Mouse (Mus musculus) forebrain, embryonic 14.5 days (tissue): Measurements from ENCODE around the gene Rerg. TPM values are rescaled to one million over a fixed set of nuclear protein-coding genes. Genes with fewer than 3 reads are reported as not detected.

ENCODE experiments used
- ATAC-seq: fragments of 200-750 bp; cut with Nextera tagmentation; 2 replicates; pipeline ENCODE4 v1.8.0; 2017; ENCODE audit warnings: mild to moderate bottlenecking, moderate library complexity
- DNase-seq: peaks from one replicate; pipeline ENCODE4 v3.0.0-alpha.2; 2015; ENCODE audit warnings: low spot score
- H3K27ac ChIP-seq: fragments of 300-500 bp; sonication (generic); 2 replicates; pipeline ENCODE4 v1.5.1; 2014; ENCODE audit warnings: low read depth, mild to moderate bottlenecking, control low read depth, low read length, moderate library complexity
- H3K27me3 ChIP-seq: fragments of 300-500 bp; sonication (generic); replicated peaks from 2 replicates; pipeline ENCODE4 v1.6.1; 2014; ENCODE audit warnings: low read length, control low read depth, mixed read lengths; ENCODE audit not compliant: control insufficient read depth, insufficient read depth
- H3K36me3 ChIP-seq: fragments of 300-500 bp; sonication (generic); 2 replicates; pipeline ENCODE4 v1.6.1; 2014; ENCODE audit warnings: low read length, control low read depth; ENCODE audit not compliant: control insufficient read depth, insufficient read depth
- H3K4me1 ChIP-seq: fragments of 300-500 bp; sonication (generic); 2 replicates; pipeline ENCODE4 v1.6.1; 2014; ENCODE audit warnings: antibody characterized with exemption, low read length, control low read depth; ENCODE audit not compliant: control insufficient read depth, insufficient read depth
- H3K4me2 ChIP-seq: fragments of 300-500 bp; sonication (generic); 2 replicates; pipeline ENCODE4 v1.6.1; 2014; ENCODE audit warnings: mild to moderate bottlenecking, control low read depth, low read length
- H3K4me3 ChIP-seq: fragments of 300-500 bp; sonication (generic); 2 replicates; pipeline ENCODE4 v1.5.1; 2014; ENCODE audit warnings: low read depth, low read length, control low read depth
- H3K9ac ChIP-seq: fragments of 300-500 bp; sonication (generic); 2 replicates; pipeline ENCODE4 v1.6.1; 2014; ENCODE audit warnings: mild to moderate bottlenecking, low read length, control low read depth, moderate library complexity
- H3K9me3 ChIP-seq: fragments of 300-500 bp; sonication (generic); replicated peaks from 2 replicates; pipeline ENCODE4 v1.6.1; 2016; ENCODE audit warnings: low read length, control low read depth, mixed read lengths; ENCODE audit not compliant: control insufficient read depth
- WGBS: fragments of 180-500 bp; shearing (Covaris S2); extraction: QIAGEN DNeasy Blood & Tissue Kit; methylation state at CpG from one replicate; pipeline ENCODE4 v1.1.7; 2014; 5-methylcytosine and 5-hydroxymethylcytosine counted together
- polyA plus RNA-seq: library from polyadenylated mRNA; unstranded; fragments of >200 nt; fragmentation: Nextera tagmentation; extraction: Ambion mirVana; gene quantifications from 2 replicates; pipeline ENCODE4 v1.2.1, GENCODE M21; 2014

Rerg gene
- polyA plus RNA-seq, 1 experiment from 2014 or later, result 4.8 TPM

DNA sequence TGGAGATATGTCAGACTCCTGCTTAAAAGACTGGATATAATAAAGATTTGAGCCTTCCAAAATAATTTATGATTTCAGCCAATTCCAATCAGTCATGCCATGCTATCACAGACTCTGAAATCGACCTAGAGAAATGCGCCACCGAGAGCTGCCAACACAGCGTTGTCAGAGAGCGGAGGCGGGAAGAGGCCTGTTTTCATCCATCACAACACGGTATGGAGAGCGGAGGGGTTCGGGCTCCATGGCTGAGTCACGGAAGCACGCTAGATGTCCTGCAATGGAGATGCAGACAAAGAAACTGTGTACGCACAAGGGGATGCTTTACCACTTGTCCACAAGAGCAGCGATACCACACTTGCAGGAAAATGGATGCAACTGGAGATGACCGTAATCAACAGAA is 105.5 kb downstream of the Rerg start:
- Histone ChIP-seq H3K27me3 (no peaks in the 10 kb centered on the region), H3K27ac (no peak overlapping the region), H3K9me3 (no peaks in the 10 kb centered on the region), H3K4me1 (no peaks in the 10 kb centered on the region), H3K9ac (no peak overlapping the region), H3K36me3 (no peaks in the 10 kb centered on the region), H3K4me2 (no peak overlapping the region), H3K4me3 (no peak overlapping the region)
- DNase-seq (no peak), ATAC-seq (no peak)
- 90% methylated on average over 14 of the region's 14 CpGs for WGBS

DNA sequence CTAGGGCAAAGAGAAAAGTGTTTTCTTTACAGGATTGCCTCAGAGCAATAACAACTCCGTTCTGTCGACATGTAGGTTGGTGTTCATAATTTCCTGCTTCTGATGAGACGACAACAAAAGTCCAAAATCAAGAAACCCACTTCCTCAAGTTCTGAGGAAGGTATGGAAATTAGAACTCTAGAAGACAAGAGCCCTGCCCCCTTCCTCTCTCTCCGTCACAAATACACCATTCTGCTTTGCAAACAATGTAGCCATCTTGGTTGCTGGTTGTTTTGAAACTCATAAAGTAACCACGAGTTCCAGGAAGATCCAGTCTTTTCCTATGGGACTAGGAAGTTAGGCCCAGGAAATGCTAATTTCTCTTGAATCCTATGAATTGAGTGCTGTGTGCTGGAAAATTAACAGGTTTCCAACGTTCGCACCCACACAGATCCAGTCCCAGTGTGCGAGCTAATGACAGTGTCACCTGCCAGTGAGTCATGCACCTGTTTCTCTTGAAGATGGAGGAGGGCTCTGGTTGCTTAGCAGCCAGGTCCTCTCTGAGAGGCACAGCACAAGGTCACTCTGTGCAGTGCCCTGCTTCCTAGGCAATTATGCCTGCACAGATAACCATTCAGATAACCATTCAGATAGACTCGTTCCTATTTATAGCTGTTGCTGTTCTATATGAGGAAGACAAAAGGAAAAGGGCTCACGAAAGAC is 106.9 kb downstream of the Rerg start:
- Histone ChIP-seq H3K36me3 (no peaks in the 10 kb centered on the region), H3K27ac (no peak overlapping the region), H3K4me3 (no peak overlapping the region), H3K4me1 (no peaks in the 10 kb centered on the region), H3K27me3 (no peaks in the 10 kb centered on the region), H3K9ac (no peak overlapping the region), H3K9me3 (no peaks in the 10 kb centered on the region), H3K4me2 (no peak overlapping the region)
- DNase-seq (peak; percentile 53), ATAC-seq (peak; percentile 67; the same call in 1 of the 2 replicates)
- WGBS, result 68% methylated on average over 10 of the region's 10 CpGs

GRCm38 (mm10) chr6:137061880-137062531 is 108.3 kb downstream of the Rerg start:
- 91% methylated on average over 18 of the region's 18 CpGs for WGBS
- H3K36me3 ChIP-seq, result no peaks in the 10 kb centered on the region

GRCm38 (mm10) chr6:137060595-137060994 is 109.7 kb downstream of the Rerg start:
- no peak overlapping the region for H3K4me2 ChIP-seq
- H3K9ac ChIP-seq, result no peak overlapping the region
- no peaks in the 10 kb centered on the region for H3K27me3 ChIP-seq
- H3K27ac ChIP-seq, result no peak overlapping the region
- no peaks in the 10 kb centered on the region for H3K4me1 ChIP-seq
- 72% methylated on average over 5 of the region's 5 CpGs for WGBS
- H3K9me3 ChIP-seq, result no peaks in the 10 kb centered on the region
- ATAC-seq (no peak), DNase-seq (no peak)
- H3K36me3 ChIP-seq, result no peaks in the 10 kb centered on the region
- H3K4me3 ChIP-seq, result no peak overlapping the region

More at GRCm38 (mm10) chr6:137061880-137062531, 108.3 kb downstream of the Rerg start:
- Histone ChIP-seq H3K9ac (no peak overlapping the region), H3K27me3 (no peaks in the 10 kb centered on the region), H3K4me3 (no peak overlapping the region), H3K4me2 (no peak overlapping the region), H3K9me3 (no peaks in the 10 kb centered on the region), H3K4me1 (no peaks in the 10 kb centered on the region), H3K27ac (no peak overlapping the region)
- DNase-seq (no peak), ATAC-seq (no peak)

- no peak for ATAC-seq
- H3K9ac ChIP-seq, result no peak overlapping the region
- no peaks in the 10 kb centered on the region for H3K27me3 ChIP-seq
- no peak overlapping the region for H3K4me3 ChIP-seq
- H3K27ac ChIP-seq, result no peak overlapping the region
- H3K36me3 ChIP-seq, result no peaks in the 10 kb centered on the region
- H3K9me3 ChIP-seq, result no peaks in the 10 kb centered on the region
- 95% methylated on average over 2 of the region's 2 CpGs for WGBS
- no peak overlapping the region for H3K4me2 ChIP-seq
- no peaks in the 10 kb centered on the region for H3K4me1 ChIP-seq
- no peak for DNase-seq
Observed at GRCm38 (mm10) chr6:137058257-137058656, 112.0 kb downstream of the Rerg start.

- no peak overlapping the region for H3K27ac ChIP-seq
- no peak overlapping the region for H3K4me3 ChIP-seq
- WGBS, result 89% methylated on average over 2 of the region's 2 CpGs
- no peaks in the 10 kb centered on the region for H3K36me3 ChIP-seq
- ATAC-seq (no peak), DNase-seq (no peak)
- H3K27me3 ChIP-seq, result no peaks in the 10 kb centered on the region
- no peak overlapping the region for H3K4me2 ChIP-seq
- no peaks in the 10 kb centered on the region for H3K9me3 ChIP-seq
- no peak overlapping the region for H3K9ac ChIP-seq
- H3K4me1 ChIP-seq, result no peaks in the 10 kb centered on the region
Observed at GRCm38 (mm10) chr6:137054073-137054472, 116.2 kb downstream of the Rerg start.

DNA sequence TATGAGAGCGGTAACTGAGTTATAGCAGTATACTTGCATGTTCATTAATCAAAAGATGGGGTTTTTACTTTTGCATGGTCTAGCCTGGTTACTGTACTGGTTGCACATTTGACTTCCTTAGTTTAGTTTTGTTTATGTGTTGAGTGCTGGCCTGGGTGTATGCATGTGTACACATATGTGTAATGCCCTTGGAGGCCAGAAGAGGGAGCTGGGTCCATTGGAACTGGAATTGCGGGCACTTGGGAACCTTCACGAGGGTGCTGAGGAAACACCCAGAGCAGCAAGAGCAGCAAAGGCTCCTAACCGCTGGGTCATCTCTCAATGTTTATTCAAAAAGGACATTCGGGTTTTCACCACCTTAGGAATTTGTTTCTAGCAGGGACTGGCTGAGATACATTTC is 116.8 kb downstream of the Rerg start:
- WGBS, result 77% methylated on average over 5 of the region's 5 CpGs
- DNase-seq (no peak), ATAC-seq (no peak)
- Histone ChIP-seq H3K36me3 (no peaks in the 10 kb centered on the region), H3K9me3 (no peaks in the 10 kb centered on the region), H3K4me1 (no peaks in the 10 kb centered on the region), H3K9ac (no peak overlapping the region), H3K27me3 (no peaks in the 10 kb centered on the region), H3K4me2 (no peak overlapping the region), H3K4me3 (no peak overlapping the region), H3K27ac (no peak overlapping the region)

DNA sequence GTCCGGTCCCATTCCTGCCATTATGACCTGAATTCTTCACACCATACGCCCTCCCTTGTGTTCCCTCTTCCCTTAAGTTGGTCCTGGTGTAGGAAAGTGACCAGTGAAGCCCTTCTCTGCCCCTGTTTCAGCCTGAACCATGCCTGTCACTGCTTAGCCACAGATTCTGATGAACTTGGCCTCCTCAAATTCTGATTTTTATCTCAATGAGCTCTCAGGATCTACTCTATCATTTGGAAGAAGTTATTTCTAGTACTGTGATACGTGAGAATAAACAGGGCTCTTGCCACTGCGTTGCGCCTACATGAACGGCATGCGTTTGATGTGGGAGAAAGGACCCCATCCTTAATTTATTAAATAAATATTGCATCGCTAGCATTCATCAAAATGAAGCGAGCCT is 117.3 kb downstream of the Rerg start:
- H3K27me3 ChIP-seq, result no peaks in the 10 kb centered on the region
- no peaks in the 10 kb centered on the region for H3K9me3 ChIP-seq
- no peak overlapping the region for H3K4me3 ChIP-seq
- H3K36me3 ChIP-seq, result no peaks in the 10 kb centered on the region
- no peak overlapping the region for H3K4me2 ChIP-seq
- H3K4me1 ChIP-seq, result no peaks in the 10 kb centered on the region
- H3K9ac ChIP-seq, result no peak overlapping the region
- H3K27ac ChIP-seq, result no peak overlapping the region
- 95% methylated on average over 9 of the region's 9 CpGs for WGBS
- DNase-seq, result no peak
- no peak for ATAC-seq

DNA sequence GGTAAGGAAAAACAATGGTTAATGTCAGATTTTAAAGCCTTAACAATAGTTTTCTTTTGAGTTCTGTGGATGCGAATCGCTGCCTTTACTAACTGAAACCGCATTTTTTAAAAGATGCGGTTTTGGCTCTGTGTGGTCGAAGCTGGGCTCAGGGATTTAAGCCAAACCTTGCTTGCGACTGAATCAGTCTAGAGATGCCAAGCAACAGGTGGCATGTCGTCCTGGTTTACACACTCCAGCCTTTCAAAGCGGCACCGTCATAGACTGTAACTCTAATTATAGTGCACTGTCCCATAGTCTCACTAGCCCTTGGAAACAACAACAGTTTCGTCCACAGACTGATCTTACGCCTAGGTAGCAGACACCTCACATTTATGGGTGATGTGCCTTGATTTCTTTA is 123.3 kb downstream of the Rerg start:
- Histone ChIP-seq H3K4me3 (no peak overlapping the region), H3K9ac (no peak overlapping the region), H3K4me1 (no peaks in the 10 kb centered on the region), H3K4me2 (no peak overlapping the region), H3K9me3 (no peaks in the 10 kb centered on the region), H3K36me3 (no peaks in the 10 kb centered on the region), H3K27ac (no peak overlapping the region), H3K27me3 (no peaks in the 10 kb centered on the region)
- DNase-seq (no peak), ATAC-seq (no peak)
- 89% methylated on average over 11 of the region's 11 CpGs for WGBS
